Mouse (Mus musculus) liver, postnatal 0 days (tissue): Measurements from ENCODE around the gene Gdnf. TPM values are rescaled to one million over a fixed set of nuclear protein-coding genes. Genes with fewer than 3 reads are reported as not detected.

Experiments used
- ATAC-seq: fragments of 200-750 bp; cut with Nextera tagmentation; 2 replicates; pipeline ENCODE4 v1.8.0; 2017; ENCODE audit warnings: mild to moderate bottlenecking, moderate library complexity
- DNase-seq: peaks from one replicate; pipeline ENCODE4 v3.0.0-alpha.2; 2016
- H3K27ac ChIP-seq: fragments of 300-500 bp; sonication (generic); 2 replicates; pipeline ENCODE4 v1.5.1; 2014; ENCODE audit warnings: antibody characterized with exemption, moderate library complexity, mild to moderate bottlenecking, low read depth
- H3K27me3 ChIP-seq: fragments of 300-500 bp; sonication (generic); 2 replicates; pipeline ENCODE4 v1.6.1; 2014; ENCODE audit warnings: low read length, control low read depth, mixed read lengths; ENCODE audit not compliant: insufficient read depth
- H3K36me3 ChIP-seq: fragments of 300-500 bp; sonication (generic); replicated peaks from 2 replicates; pipeline ENCODE4 v1.6.1; 2014; ENCODE audit warnings: mild to moderate bottlenecking, control low read depth, low read length, moderate library complexity, mixed read lengths; ENCODE audit not compliant: insufficient read depth
- H3K4me1 ChIP-seq: fragments of 300-500 bp; sonication (generic); 2 replicates; pipeline ENCODE4 v1.6.1; 2014; ENCODE audit warnings: antibody characterized with exemption, mild to moderate bottlenecking, control low read depth; ENCODE audit not compliant: insufficient read depth
- H3K4me2 ChIP-seq: fragments of 300-500 bp; sonication (generic); 2 replicates; pipeline ENCODE4 v1.6.1; 2014; ENCODE audit warnings: low read depth, mild to moderate bottlenecking, low read length, moderate library complexity, mixed read lengths
- H3K4me3 ChIP-seq: fragments of 300-500 bp; sonication (generic); 2 replicates; pipeline ENCODE4 v1.5.1; 2014; ENCODE audit warnings: low read depth, low read length
- H3K9ac ChIP-seq: fragments of 300-500 bp; sonication (generic); replicated peaks from 2 replicates; pipeline ENCODE4 v1.6.1; 2014; ENCODE audit warnings: mild to moderate bottlenecking, moderate library complexity
- H3K9me3 ChIP-seq: fragments of 300-500 bp; sonication (generic); 2 replicates; pipeline ENCODE4 v1.6.1; 2016; ENCODE audit warnings: mild to moderate bottlenecking, control low read depth, low read length, mixed read lengths
- CTCF ChIP-seq: sonication (generic); IDR thresholded peaks from 2 replicates; pipeline ENCODE4 v1.5.1; 2016; ENCODE audit warnings: antibody characterized with exemption, low read depth
- EP300 ChIP-seq: IDR thresholded peaks from 2 replicates; pipeline ENCODE4 v1.6.1; 2016; ENCODE audit warnings: antibody characterized with exemption, low read depth, mild to moderate bottlenecking
- WGBS: fragments of 180-500 bp; shearing (Covaris S2); extraction: QIAGEN DNeasy Blood & Tissue Kit; methylation state at CpG from one replicate; pipeline ENCODE4 v1.1.7; 2014; ENCODE audit not compliant: insufficient replicate concordance; 5-methylcytosine and 5-hydroxymethylcytosine counted together
- polyA plus RNA-seq: library from polyadenylated mRNA; unstranded; fragments of >200 nt; fragmentation: Nextera tagmentation; extraction: Ambion mirVana; gene quantifications from 2 replicates; pipeline ENCODE4 v1.2.1, GENCODE M21; 2015

Gdnf gene
- polyA plus RNA-seq, 1 experiment from 2014 or later: not detected

GRCm38 (mm10) chr15:7823886-7824285 lies 13.2 kb downstream of the Gdnf start:
- no peak overlapping the region for H3K27ac ChIP-seq
- ATAC-seq (no peak), DNase-seq (no peak)
- H3K36me3 ChIP-seq: no peaks in the 10 kb centered on the region
- H3K4me3 ChIP-seq: no peak overlapping the region
- H3K4me2 ChIP-seq: no peak overlapping the region
- no peaks in the 10 kb centered on the region for H3K9me3 ChIP-seq
- TF ChIP-seq CTCF: no peak
- no peak for TF ChIP-seq EP300
- 0 out of 2 replicates have a peak, but pooled peaks cover 9% of the 10 kb centered on the region for H3K27me3 ChIP-seq
- H3K4me1 ChIP-seq: no peaks in the 10 kb centered on the region
- no peak overlapping the region for H3K9ac ChIP-seq
- WGBS: 50% methylated on average over 6 of the region's 6 CpGs

DNA sequence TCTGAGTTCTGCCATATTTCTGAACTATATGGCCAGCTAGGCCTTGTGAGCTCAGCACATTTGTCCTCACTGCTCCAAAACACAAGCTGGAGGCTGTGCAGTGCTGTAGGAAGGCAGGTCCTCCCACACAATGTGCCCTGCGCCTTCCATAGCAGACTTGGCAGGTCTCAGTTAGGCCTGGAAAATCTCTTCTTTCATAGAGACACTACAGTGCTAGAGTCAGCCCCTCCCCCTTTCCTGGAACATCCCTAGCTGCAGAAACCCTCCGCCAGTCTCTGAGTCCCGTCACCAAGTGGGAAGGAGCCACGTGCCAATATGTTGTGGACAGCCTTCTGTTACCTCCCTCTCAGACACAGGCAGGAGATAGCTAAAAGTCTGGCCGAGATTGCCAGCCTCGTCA lies 14.9 kb downstream of the Gdnf start:
- no peak overlapping the region for H3K4me2 ChIP-seq
- 53% methylated on average over 6 of the region's 6 CpGs for WGBS
- no peak for TF ChIP-seq CTCF
- no peak for TF ChIP-seq EP300
- DNase-seq: no peak
- H3K27ac ChIP-seq: no peak overlapping the region
- no peaks in the 10 kb centered on the region for H3K4me1 ChIP-seq
- no peak overlapping the region for H3K4me3 ChIP-seq
- no peaks in the 10 kb centered on the region for H3K27me3 ChIP-seq
- H3K9ac ChIP-seq: no peak overlapping the region
- ATAC-seq: no peak
- H3K9me3 ChIP-seq: no peaks in the 10 kb centered on the region
- no peaks in the 10 kb centered on the region for H3K36me3 ChIP-seq

DNA sequence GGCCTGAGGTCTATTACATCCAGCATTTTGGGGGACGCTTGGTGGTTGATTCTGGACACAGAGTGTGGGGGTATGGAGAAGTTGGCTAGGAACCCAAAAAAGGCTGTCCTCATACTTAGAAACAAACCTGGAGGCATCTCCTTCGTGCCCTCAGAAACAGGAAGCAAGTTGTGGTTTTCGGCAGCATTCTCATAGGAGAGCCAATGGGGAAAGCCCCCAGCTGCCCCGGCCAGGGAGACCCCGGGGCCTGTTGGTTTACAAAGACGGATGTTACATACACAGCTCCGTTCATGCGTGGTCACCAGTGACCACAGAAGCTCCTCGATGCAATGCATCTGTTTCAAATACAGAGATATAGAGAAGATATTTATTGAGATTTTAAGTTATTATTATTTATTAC lies 24.8 kb downstream of the Gdnf start:
- WGBS: 46% methylated on average over 9 of the region's 9 CpGs
- DNase-seq (no peak), ATAC-seq (no peak)
- no peak overlapping the region for H3K4me2 ChIP-seq
- H3K9ac ChIP-seq: no peak overlapping the region
- H3K4me3 ChIP-seq: no peak overlapping the region
- no peaks in the 10 kb centered on the region for H3K36me3 ChIP-seq
- no peak overlapping the region for H3K27ac ChIP-seq
- no peaks in the 10 kb centered on the region for H3K9me3 ChIP-seq
- H3K27me3 ChIP-seq: no peaks in the 10 kb centered on the region
- H3K4me1 ChIP-seq: no peaks in the 10 kb centered on the region
- TF ChIP-seq EP300 (no peak), CTCF (no peak)

DNA sequence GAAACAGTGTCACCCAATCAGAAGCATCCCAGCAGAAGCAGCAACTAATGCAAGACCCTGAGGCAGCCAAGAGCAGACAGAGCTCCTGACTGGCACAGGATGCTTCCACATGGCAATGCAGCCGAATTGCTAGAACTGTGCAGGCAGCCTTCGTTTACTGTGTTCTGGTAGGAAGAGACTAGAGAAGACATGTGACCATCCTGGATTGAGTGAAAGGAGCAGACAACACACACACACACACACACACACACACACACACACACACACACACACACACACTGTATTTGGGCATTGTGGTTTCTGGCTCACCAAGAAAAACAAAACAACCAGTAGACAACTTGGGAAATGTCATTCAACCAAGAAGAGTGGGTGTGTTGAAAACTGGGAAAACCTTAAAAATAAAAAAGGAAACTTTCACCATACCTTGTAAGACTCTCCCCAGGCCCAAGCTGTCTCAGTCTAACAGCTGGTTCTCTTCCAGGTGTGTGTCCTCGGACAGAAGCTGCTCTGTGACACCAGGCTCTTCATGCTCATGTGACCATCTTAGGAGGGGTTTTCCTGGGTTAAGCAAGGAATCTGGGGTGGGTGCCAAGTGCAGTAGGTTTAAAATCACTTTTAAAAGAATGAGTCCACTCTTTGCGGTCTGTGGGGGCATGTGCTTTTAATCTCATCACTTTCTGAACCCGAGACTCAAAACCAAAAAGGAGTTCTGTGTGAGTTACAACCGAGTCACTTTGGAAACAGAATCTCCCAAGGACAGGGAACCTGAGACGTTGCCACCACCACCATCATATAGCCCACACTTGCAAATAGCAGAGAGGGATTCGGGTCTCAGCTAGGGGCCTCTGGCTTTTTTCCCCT lies 27.6 kb downstream of the Gdnf start:
- no peaks in the 10 kb centered on the region for H3K9me3 ChIP-seq
- 68% methylated on average over 8 of the region's 8 CpGs for WGBS
- ATAC-seq: no peak
- H3K4me2 ChIP-seq: no peak overlapping the region
- no peaks in the 10 kb centered on the region for H3K27me3 ChIP-seq
- no peak overlapping the region for H3K9ac ChIP-seq
- DNase-seq: no peak
- no peak for TF ChIP-seq CTCF
- no peak for TF ChIP-seq EP300
- H3K4me3 ChIP-seq: no peak overlapping the region
- H3K27ac ChIP-seq: no peak overlapping the region
- no peaks in the 10 kb centered on the region for H3K36me3 ChIP-seq
- no peaks in the 10 kb centered on the region for H3K4me1 ChIP-seq

DNA sequence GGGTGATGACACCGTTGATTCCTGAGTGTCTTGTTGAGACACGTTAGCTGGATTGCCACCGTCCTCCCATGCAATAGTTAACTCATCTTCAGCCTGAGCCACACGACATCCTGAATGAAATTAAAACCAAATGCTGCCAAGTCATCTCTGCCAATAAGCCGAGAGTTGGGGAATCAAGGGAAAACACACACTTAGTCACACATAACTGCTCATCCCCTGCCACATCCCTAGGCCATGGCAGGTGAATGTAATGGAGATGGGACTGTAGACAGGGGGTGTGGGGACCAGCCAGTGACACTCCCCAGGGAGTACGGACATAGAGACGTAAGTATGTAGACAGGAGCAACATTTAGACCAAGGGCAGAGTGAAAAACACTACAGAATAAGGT lies 28.3 kb downstream of the Gdnf start:
- no peak overlapping the region for H3K4me3 ChIP-seq
- no peak overlapping the region for H3K9ac ChIP-seq
- ATAC-seq (no peak), DNase-seq (no peak)
- no peak overlapping the region for H3K4me2 ChIP-seq
- TF ChIP-seq EP300 (no peak), CTCF (no peak)
- no peaks in the 10 kb centered on the region for H3K27me3 ChIP-seq
- H3K4me1 ChIP-seq: no peaks in the 10 kb centered on the region
- 72% methylated on average over 7 of the region's 7 CpGs for WGBS
- no peaks in the 10 kb centered on the region for H3K36me3 ChIP-seq
- H3K27ac ChIP-seq: no peak overlapping the region
- H3K9me3 ChIP-seq: no peaks in the 10 kb centered on the region

DNA sequence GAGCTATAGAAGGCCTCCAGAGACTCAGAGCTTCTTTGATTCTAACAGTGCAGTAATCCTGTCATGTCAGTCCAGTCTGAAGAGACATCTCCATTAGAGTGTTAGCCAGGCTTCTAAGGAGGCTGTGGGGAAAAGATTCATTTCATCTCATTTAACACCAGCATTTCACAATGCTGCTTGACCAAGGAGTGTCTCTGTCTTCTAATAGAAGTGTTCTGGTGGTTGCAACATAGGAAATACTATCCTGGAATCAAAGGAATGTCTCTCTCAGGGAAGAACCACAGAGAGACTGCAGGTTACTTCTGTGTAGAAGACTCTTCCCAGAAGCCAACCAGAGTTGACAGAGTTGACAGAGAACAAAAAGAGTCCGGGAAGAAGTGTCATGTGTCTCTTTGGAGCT lies 31.0 kb downstream of the Gdnf start:
- ATAC-seq: no peak
- Histone ChIP-seq H3K4me2 (no peak overlapping the region), H3K27ac (no peak overlapping the region), H3K27me3 (no peaks in the 10 kb centered on the region), H3K4me1 (no peaks in the 10 kb centered on the region), H3K4me3 (no peak overlapping the region), H3K36me3 (no peaks in the 10 kb centered on the region), H3K9ac (no peak overlapping the region), H3K9me3 (no peaks in the 10 kb centered on the region)
- TF ChIP-seq CTCF (no peak), EP300 (no peak)
- 61% methylated on average over 1 of the region's 1 CpGs for WGBS
- DNase-seq: no peak
